Mouse (Mus musculus): Measurements from ENCODE around the gene Nub1.

Gene Nub1

DNA sequence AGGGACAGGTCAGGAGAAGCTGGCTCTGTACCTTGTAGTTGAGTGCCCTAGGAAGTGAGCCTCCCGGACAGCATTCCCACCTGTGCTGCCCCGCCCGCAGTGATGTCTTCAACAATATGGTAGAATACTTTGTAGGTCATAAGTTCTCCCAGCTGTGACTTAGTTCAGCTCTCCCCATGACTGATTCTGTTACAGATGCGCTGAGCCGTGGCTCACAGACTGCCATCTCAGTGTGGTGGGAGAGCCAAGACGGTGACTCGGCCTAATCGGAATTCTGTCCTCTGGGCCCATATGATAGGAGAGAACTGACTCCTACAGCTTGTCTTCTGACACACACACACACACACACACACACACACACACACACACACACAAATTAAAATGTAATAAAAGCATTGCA, 19.3 kb downstream of the Nub1 start:
- DNase-seq: no peak

GRCm38 (mm10) chr5:24709962-24710361, 24.6 kb downstream of the Nub1 start:
- no peak for DNase-seq

DNA sequence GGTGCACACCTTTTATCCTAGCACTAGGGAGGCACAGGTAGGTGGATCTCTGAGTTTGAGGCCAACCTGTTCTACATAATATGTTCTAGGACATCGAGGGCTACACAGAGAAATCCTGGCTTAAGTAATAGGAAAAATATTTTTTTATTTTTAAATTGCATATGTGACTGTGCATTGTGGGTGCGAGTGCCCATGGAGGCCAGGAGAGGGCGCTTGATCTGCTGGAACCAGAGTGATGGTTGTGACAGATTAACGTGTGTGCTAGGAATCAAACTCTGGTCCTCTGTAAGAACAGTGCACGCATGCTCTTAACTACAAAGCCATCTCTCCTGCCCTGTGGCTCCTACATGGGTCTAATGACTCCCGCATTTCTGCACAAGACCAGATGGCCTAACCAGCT, 26.3 kb downstream of the Nub1 start:
- DNase-seq: no peak

- no peak for DNase-seq
These were observed 27.9 kb downstream of the Nub1 start for GRCm38 (mm10) chr5:24713199-24713598.

DNA sequence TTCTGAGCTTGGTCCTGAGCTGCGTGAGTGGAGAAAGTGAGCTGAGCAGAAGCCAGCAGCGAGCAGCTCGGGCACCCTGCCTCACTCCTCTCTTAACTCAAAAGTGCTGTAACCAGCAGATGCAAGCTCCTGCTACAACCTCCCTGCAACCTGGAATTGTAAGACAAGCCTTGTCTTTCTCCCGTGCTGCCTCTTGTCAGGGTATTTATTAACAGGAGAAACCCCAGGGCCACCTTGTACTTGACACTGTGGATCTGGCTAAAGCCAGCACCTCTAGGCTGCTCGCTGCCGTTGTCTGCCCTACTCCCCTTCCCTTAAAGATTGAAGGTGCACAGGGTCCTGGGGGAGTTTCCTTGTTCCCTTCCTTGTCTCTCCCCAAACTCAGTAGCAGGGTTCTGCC, 28.7 kb downstream of the Nub1 start:
- DNase-seq: no peak

GRCm38 (mm10) chr5:24718076-24718475, 32.7 kb downstream of the Nub1 start:
- no peak for DNase-seq

GRCm38 (mm10) chr5:24719852-24720251, 34.5 kb downstream of the Nub1 start:
- no peak for DNase-seq

DNA sequence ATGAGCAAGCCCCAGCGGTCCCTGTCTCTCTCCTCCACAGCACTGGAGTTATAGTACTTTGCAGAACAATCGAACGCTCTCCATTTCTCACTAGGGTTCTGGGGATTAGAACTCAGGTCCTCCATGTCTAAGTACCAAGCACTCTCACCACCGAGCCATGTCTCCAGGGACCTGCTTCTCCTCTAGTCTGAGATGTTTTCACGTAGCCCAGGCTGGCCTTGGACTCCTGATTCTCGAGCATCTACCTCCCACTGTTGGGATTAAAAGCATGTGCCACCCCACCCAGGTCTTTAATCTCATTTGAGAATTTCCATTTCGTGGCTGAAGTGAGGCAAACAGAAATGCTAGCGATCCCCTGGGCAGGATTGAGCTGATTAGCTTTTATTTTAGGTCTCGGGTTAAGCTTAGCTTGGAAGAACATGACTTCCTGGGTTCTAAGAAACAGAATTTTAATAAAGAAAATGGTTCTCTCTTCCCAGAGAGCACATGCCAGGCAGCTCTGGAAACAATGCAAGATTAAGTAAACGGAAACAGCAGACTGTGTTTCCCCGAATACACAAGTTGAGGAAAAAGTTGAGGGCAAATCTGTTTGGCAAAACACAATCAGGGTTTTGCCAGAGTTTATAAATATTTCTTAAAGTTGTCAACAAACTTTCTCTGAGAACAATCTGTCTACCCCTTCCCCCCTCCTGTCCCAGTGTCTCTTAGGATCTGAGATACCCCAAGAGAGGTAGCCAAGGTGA, 38.4 kb downstream of the Nub1 start:
- no peak for DNase-seq

- DNase-seq: no peak
These were observed 38.9 kb downstream of the Nub1 start for GRCm38 (mm10) chr5:24724270-24724634.

- no peak for DNase-seq
These were observed 39.5 kb downstream of the Nub1 start for GRCm38 (mm10) chr5:24724805-24725204.

DNA sequence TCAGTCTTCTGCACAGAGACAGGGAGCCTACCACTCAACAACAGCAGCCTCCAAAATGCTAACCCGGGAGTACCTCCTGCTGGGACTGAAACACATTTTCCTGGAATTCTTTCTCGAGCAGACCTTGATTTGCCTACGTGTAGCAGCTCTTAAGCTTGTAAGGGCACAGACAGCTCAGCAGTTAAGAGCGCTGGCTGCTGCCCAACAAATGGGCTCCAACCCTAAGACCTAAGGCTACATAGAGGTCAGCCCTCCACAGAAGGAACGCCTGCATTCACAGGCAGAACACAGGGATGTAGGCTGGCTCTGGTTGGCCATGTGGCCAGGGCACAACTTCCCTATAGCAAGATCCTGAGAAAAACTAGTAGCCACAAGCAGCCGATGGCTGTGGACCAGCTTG, 40.6 kb downstream of the Nub1 start:
- DNase-seq: no peak

DNA sequence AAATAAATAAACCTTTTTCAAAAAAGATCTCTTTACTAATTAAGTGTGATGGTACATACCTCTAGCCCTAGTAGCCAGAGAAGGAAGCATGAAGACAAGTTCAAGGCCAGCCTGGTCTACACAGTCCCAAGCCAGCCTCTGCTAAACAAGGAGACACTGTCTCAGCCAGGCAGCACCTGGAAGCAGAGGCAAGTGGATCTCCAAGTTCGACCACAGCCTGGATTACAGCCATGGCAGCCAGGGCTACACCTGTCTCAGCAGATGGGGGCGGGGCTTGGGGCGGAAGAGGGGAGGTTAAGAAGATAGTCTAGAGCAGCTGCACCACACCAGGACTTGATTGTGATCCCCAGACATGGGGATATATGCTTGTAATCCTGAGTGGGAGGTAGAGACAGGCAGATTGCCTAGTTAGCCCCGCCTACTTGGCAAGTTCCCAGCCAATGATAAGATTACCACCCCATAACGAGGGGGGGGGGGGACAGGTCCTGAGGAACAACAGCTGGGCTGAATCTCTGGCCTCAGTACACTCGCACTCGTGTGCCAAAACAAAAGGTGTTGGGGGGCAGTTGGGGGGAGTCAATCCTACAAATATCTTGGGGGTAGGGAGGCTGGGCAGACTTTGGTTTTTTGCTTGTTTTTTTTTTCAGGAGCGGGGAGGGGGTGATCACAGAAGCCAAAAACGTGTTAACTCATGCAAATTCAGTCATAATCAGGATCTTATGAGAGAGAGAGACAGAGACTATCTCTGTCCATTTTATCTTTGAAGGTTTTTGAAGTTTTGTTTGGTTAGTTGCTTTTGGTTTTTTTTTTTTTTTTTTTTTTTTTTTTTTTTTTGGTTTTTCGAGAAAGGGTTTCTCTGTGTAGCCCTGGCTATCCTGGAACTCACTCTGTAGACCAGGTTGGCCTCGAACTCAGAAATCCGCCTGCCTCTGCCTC, 41.8 kb downstream of the Nub1 start:
- peak; percentile 58 for DNase-seq

DNA sequence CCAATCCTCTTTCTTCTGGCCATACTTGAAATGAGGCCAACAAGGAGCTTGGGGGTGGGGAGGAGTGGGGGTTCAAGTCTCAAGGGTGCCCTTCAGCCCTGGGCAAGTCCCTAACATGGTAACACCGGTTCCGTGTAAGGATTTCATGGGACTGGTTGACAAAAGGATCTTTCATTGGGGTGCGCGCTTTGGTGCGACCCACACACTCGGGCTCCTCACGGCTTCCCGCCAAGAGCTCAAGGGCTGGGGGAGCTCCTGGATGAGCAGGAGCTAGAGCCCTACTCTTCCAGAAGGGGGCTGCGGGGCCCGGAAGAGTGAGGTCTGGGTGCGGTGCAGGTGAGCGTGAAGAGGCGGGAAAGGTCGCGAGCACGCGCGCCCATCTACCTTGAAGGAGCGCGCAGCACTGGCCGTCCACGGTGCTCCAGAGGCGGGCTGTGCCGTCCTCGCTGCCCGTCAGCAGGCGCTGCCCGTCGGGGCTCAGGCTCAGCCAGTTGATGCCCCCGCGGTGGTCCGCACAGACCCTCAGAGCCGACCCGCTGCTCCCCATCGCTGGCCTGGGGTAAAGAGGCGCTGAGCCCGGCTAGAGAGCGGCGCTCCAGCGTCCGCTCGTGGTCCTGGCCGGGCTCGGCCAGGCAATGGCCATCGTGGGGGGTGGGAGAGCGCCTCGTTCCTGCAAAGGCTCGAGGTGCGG, 44.6 kb downstream of the Nub1 start:
- DNase-seq: no peak

DNA sequence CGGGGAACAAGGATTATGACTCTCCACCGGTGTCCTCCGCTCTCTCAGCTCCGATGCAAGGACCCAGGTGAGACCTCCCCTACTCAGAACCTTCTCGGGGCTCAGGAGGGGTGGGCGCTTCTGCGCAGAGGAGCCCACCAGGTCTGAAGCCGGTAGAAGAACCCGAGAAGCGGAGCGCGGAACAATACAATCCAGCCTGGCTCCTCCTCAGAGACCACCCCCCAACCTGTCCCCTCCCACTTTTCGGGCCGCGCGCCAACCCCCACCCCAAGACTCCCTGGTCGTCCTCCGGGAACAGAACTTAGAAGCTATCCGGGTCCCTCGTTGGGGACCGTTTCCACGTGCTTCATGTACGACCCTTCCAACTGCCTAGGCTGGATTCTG, 45.1 kb downstream of the Nub1 start, which contains the start of gene Wdr86:
Wdr86 (minus strand) TSS at position 240 of the 384 bp plus-strand sequence.
- DNase-seq: no peak

DNA sequence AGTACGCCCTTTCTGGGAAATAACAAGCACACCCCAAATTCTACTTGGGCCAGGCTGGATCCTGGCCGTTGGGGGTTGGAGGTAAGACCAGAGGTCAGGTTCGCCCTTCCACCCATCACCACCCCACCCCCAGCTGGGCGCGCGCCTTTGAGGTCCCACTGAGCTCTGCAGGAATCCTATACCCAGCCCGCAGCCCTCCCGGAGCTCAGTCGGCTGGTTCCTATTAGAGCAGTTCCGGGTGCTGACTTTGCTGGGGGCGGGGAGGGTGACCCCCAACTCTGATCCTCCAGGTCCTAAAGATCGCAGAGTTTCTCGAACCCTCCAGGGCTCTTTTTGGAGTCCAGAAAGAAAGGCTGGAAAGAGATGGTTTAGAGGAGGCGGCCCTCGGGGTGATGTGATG, 45.7 kb downstream of the Nub1 start:
- no peak for DNase-seq

- no peak for DNase-seq
These were observed 47.8 kb downstream of the Nub1 start for GRCm38 (mm10) chr5:24733134-24733533.

DNA sequence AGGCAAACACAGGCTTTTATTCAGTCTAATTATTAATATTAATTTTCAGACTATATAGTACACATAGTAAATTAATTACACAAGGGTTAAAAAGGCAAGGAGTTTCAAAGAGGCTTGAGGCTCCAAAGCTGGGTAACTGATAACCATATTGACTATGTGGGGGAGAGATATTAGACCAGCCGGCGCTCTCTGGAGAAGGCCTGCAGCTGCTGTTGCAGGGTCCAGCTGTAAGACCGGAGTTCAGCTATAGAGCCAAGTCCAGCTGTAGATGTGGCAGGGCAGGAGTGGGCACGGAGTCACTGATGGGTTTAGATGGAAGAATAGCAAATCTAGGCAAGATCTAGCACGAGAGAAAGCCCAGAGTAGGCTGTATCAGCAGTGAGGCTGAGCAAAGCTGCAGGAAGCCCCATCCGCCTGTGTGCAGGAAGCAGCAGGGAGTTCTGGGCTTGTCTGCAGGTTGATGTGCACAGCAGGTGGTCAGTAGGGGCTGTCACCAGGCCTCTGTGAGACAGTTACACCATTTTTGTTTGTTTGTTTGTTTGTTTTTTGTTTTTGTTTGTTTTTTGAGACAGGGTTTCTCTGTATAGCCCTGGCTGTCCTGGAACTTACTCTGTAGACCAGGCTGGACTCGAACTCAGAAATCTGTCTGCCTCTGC, 48.6 kb downstream of the Nub1 start:
- no peak for DNase-seq

GRCm38 (mm10) chr5:24737595-24737994, 52.3 kb downstream of the Nub1 start:
- DNase-seq: no peak

GRCm38 (mm10) chr5:24738517-24738916, 53.2 kb downstream of the Nub1 start:
- DNase-seq: no peak

DNA sequence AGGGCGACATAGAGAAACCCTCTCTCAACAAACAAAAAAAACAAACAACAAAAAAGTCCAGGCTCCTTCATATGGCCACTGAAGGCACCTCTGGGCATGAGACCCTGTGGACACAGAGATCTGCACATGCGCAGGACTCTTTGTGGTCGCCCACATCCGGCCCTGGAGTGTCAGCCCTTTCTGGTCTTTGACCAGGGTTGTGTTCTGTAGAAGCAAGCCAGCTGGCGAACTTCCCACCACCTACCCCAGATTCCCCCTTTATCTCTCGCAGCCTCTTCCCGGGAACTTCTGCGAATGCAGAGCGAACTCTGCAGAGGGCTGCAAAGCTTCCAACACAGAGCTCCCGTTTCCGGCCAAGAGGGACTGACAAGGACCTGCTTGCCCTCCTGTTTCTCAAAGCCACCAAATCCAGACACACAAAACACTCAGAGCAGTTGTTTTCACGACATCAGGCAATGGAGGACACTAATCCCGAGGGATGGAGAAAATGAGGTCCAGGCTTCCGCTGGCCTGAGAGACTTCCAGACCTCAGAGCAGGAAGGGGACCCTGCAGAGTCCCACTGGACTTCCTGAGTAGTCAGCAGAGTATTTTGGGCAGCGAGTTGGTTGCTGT, 53.9 kb downstream of the Nub1 start:
- peak; percentile 64 for DNase-seq

- DNase-seq: no peak
These were observed 56.0 kb downstream of the Nub1 start for GRCm38 (mm10) chr5:24741172-24741885.

DNA sequence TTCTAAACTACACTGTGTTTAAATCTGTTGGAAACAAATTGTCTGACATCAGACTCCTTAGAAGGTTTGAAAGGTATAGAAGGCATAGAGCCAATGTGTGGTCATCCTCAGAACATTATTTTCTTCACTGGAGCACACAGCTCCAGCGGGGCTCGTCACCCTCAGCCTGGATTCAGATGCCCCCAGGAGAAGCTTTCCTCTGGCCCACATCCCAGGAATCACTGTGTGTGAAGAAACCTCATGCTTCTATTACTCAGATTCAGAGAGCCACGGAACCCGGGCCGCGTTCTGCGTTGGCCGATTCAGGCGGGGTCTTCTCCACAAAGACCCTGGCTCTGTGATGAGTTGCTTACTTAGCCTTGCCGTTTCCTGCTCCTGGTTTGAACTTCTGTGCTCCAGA, 58.6 kb downstream of the Nub1 start:
- no peak for DNase-seq

All from thymus, postnatal 4 days (tissue).